Mouse (Mus musculus): ENCODE measurements around the gene Ppara.

Ppara gene

GRCm38 (mm10) chr15:85806886-85807285 lies 72.1 kb downstream of the Ppara start:
- no peak for DNase-seq (ENCODE audit: low read depth, low spot score)

- no peak for DNase-seq (ENCODE audit: low read depth, low spot score)
Measured at GRCm38 (mm10) chr15:85807404-85807803, 72.6 kb downstream of the Ppara start.

GRCm38 (mm10) chr15:85808031-85808430 lies 73.2 kb downstream of the Ppara start:
- DNase-seq (ENCODE audit: low read depth, low spot score): no peak

GRCm38 (mm10) chr15:85808434-85808833 lies 73.7 kb downstream of the Ppara start:
- no peak for DNase-seq (ENCODE audit: low read depth, low spot score)

- no peak for DNase-seq (ENCODE audit: low read depth, low spot score)
Measured at GRCm38 (mm10) chr15:85809091-85809490, 74.3 kb downstream of the Ppara start.

- DNase-seq (ENCODE audit: low read depth, low spot score): no peak
Measured at GRCm38 (mm10) chr15:85810462-85810805, 75.7 kb downstream of the Ppara start.

GRCm38 (mm10) chr15:85810806-85811521 lies 76.2 kb downstream of the Ppara start:
- DNase-seq (ENCODE audit: low read depth, low spot score): no peak

GRCm38 (mm10) chr15:85811535-85812277 lies 76.9 kb downstream of the Ppara start, which contains the start of gene Cdpf1:
Cdpf1 (minus strand) TSS chr15:85811697.
- DNase-seq (ENCODE audit: low read depth, low spot score): peak; percentile 97

GRCm38 (mm10) chr15:85813428-85813827 lies 78.6 kb downstream of the Ppara start:
- DNase-seq (ENCODE audit: low read depth, low spot score): peak; percentile 84

- no peak for DNase-seq (ENCODE audit: low read depth, low spot score)
Measured at GRCm38 (mm10) chr15:85821203-85822010, 86.6 kb downstream of the Ppara start, which contains the start of gene Pkdrej. Pkdrej (minus strand) TSS chr15:85821734.

- DNase-seq (ENCODE audit: low read depth, low spot score): peak; percentile 59
Measured at GRCm38 (mm10) chr15:85822011-85822359, 87.2 kb downstream of the Ppara start.

GRCm38 (mm10) chr15:85826676-85827075 lies 91.9 kb downstream of the Ppara start:
- DNase-seq (ENCODE audit: low read depth, low spot score): no peak

- no peak for DNase-seq (ENCODE audit: low read depth, low spot score)
Measured at GRCm38 (mm10) chr15:85828071-85828470, 93.3 kb downstream of the Ppara start.

- no peak for DNase-seq (ENCODE audit: low read depth, low spot score)
Measured at GRCm38 (mm10) chr15:85829470-85829869, 94.7 kb downstream of the Ppara start.

- peak; percentile 89 for DNase-seq (ENCODE audit: low read depth, low spot score)
Measured at GRCm38 (mm10) chr15:85831954-85832590, 97.3 kb downstream of the Ppara start, which contains the start of gene Ttc38. Ttc38 (plus strand) TSS chr15:85832306.

GRCm38 (mm10) chr15:85832599-85832998 lies 97.8 kb downstream of the Ppara start:
- no peak for DNase-seq (ENCODE audit: low read depth, low spot score)

GRCm38 (mm10) chr15:85835335-85835734 lies 100.6 kb downstream of the Ppara start:
- DNase-seq (ENCODE audit: low read depth, low spot score): peak; percentile 39

GRCm38 (mm10) chr15:85836887-85837286 lies 102.1 kb downstream of the Ppara start:
- no peak for DNase-seq (ENCODE audit: low read depth, low spot score)

GRCm38 (mm10) chr15:85840983-85841382 lies 106.2 kb downstream of the Ppara start:
- DNase-seq (ENCODE audit: low read depth, low spot score): peak; percentile 80

- no peak for DNase-seq (ENCODE audit: low read depth, low spot score)
Measured at GRCm38 (mm10) chr15:85841796-85842360, 107.1 kb downstream of the Ppara start.

- DNase-seq (ENCODE audit: low read depth, low spot score): no peak
Measured at GRCm38 (mm10) chr15:85845071-85845470, 110.3 kb downstream of the Ppara start.

All from ZHBTc4 (cell line).